Mouse (Mus musculus): ENCODE results near the gene Nol4l. TPM values are rescaled to one million over a fixed set of nuclear protein-coding genes. Genes with fewer than 3 reads are reported as not detected.
A peak's percentile ranks its signal among the peaks of the same experiment; 100 is the strongest.

Gene Nol4l
- total RNA-seq, 2 experiments from 2014 or later: 5.0 to 5.8 TPM

- no peak for ATAC-seq (replicated peaks; ENCODE audit: low FRiP score, poor library complexity, severe bottlenecking)
Measured at GRCm38 (mm10) chr2:153544771-153545170, 15.0 kb upstream of the Nol4l start.

GRCm38 (mm10) chr2:153543911-153544730 is 14.3 kb upstream of the Nol4l start:
- ATAC-seq (replicated peaks; ENCODE audit: low FRiP score, poor library complexity, severe bottlenecking): no peak

GRCm38 (mm10) chr2:153542936-153543668 is 13.3 kb upstream of the Nol4l start:
- ATAC-seq (replicated peaks; ENCODE audit: low FRiP score, poor library complexity, severe bottlenecking): no peak; the same call in 1 of the 2 replicates

DNA sequence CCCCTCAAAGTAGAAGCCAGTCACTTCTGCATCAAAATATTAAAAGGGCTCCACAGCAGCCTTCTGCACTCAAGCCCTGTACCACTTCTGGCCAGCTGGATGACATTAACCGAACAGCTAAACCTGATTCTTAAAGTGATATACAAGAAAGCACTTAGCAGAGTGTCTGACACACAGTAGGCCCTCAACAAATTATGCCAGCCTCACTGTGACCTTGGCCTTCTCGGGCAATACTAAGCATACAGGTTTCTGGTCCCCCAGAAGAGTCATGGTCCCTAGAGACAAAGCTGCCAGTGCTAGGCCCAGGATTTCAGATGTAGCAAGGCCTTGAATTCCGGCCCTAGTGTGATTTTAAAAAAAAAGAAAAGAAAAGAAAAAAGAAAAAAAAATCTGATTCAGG is 9.1 kb upstream of the Nol4l start:
- ATAC-seq (replicated peaks; ENCODE audit: low FRiP score, poor library complexity, severe bottlenecking): no peak

DNA sequence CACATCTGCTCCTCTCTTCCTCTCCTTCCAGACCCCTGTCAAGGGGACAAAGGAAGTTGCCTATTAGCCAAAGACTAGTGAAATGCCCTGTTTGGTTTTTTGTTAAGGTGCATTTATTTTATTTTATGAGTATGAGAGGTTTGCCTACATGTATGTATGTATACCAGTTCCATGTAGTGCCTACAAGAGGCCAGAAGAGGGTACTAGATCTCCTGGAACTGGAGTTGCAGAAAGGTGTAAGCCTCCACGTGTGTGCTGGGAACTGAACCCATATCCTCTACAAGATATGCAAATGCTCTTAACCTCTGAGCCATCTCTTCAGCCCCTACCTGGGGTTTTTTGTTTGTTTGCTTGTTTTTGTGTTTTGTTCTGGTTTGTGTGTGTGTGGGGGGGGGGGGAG is 4.2 kb upstream of the Nol4l start:
- no peak for ATAC-seq (replicated peaks; ENCODE audit: low FRiP score, poor library complexity, severe bottlenecking)

GRCm38 (mm10) chr2:153530948-153531347 is 1.2 kb upstream of the Nol4l start:
- ATAC-seq (replicated peaks; ENCODE audit: low FRiP score, poor library complexity, severe bottlenecking): no peak

DNA sequence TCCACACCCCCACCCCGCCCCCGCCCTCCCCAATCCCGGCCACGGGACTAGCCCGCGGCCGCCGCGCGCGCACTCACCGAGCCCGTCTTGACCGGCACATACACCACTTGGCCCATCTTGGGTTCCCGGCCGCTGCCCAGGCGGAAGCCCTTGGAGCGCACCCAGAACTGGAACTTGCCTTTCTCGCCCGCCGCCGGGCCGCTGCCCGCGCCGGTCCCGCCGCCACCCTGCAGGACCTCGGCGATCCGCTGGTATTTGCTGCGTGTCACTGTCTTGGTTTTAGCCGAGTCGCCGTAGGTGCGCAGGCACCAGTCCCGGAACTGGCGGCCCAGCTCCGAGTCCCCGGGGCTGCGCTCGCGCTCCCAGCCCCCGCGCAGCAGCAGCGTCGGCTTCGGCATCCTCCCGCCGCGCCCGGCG is 398 bp downstream of the Nol4l start:
- no peak; the same call in 1 of the 2 replicates for ATAC-seq (replicated peaks; ENCODE audit: low FRiP score, poor library complexity, severe bottlenecking)

GRCm38 (mm10) chr2:153528571-153529364 is 1.0 kb downstream of the Nol4l start:
- ATAC-seq (replicated peaks; ENCODE audit: low FRiP score, poor library complexity, severe bottlenecking): no peak

DNA sequence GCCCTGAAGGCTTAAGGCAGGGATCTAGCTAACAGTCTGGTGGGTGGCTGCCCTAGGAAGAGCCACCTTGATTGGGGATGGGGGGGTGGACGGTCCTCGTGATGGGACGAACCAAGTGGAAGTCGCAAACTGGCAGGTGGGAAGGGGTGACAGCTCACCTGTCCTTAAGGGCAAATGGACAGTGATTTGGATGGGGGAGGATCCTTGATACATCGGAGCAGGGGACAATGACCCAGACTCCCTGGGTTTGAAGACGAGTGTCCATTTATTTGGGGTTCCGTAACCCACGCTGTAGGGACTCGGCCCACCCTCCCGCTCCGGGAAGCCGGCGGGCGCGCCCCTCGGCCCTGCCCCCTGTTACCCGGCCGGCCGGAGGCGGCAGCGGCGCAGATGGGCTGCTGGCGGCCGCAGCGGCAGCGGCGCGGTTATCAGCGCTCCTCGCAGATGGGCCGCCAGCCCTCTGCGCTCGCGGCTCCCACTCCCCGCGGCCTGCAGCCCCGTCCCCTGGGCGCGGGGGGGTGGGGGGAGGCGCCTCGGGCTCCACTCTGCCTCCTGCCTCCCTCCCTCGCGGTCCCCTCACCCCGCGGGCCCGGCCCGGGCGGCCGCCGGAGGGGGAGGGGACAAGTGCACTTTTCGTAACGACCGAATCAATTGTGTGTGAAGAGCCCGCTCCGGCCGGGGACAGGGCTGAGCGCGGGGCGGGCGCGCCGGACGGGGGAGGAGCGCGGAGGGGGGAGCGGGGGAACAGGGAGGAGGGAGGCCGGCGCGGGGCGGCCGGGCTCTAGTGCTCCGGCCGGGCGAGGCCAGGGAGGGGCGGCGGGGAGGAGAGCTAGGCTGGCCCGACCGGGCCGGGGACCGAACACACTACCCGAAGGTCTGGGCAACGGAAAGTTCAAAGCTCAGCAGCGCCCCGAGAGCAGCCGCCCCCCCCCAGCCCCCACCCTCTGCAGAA is 1.9 kb downstream of the Nol4l start:
- ATAC-seq (replicated peaks; ENCODE audit: low FRiP score, poor library complexity, severe bottlenecking): no peak

GRCm38 (mm10) chr2:153526850-153527530 is 2.8 kb downstream of the Nol4l start:
- no peak for ATAC-seq (replicated peaks; ENCODE audit: low FRiP score, poor library complexity, severe bottlenecking)

DNA sequence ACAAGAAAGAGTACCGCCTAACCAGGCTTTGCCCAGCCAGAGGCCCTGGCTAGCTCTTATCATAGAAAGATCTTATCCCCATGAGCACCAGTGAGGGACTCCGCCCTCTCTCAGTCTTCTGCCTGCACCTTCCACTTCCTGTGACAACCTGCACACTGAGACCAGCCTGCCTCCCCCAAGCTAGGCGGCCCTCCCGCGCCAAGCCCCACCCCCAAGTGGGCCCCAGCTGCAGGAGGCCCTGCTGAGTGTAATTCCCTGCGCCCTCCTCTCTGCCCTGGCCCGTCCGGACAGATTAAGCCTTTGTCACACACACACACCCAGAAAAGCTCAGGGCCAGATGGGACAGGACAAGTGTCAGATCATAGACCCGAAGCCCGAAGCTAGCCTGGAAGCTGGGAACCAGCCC is 3.9 kb downstream of the Nol4l start:
- peak; percentile 42 for ATAC-seq (replicated peaks; ENCODE audit: low FRiP score, poor library complexity, severe bottlenecking)

DNA sequence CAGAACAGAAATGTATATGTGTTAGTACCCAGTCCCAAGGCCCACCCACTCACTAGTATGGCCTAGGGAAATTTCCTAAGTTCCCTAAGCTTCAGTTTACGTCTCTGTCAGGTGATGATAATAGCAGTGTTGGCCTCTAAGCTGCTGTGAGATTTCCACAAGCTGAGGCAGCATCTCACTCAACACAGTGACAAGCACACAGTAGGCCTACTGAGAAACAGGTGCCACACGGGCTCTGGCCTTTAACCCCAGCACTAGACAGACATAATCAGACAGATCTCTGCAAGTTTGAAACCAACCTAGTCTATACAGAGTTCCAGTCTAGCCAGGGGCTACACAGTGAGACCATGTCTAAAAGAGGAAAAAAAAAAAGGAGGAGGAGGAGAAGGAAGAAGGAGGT is 5.0 kb downstream of the Nol4l start:
- no peak for ATAC-seq (replicated peaks; ENCODE audit: low FRiP score, poor library complexity, severe bottlenecking)

GRCm38 (mm10) chr2:153523656-153524055 is 6.1 kb downstream of the Nol4l start:
- no peak for ATAC-seq (replicated peaks; ENCODE audit: low FRiP score, poor library complexity, severe bottlenecking)

- no peak for ATAC-seq (replicated peaks; ENCODE audit: low FRiP score, poor library complexity, severe bottlenecking)
Measured at GRCm38 (mm10) chr2:153523143-153523542, 6.6 kb downstream of the Nol4l start.

DNA sequence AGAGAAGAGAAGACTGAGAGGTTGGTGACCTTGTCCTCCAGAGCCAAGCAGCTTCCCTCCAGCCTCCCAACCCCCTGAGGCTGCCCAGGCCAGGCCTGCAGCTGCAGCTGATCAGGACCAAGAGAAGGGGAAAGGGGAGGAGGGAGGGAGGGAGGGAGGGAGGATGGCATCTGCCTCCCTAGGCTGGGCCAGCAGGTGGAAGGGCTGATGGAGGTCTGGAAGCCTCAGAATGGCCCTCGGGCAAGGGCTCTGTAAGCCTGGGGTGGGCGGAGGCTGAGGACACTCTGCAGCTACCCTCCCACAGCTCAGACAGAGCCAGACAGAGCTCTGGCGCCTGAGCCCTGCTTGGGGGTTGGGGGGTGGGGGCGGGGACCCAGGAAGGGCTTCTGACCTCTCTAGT is 7.5 kb downstream of the Nol4l start:
- ATAC-seq (replicated peaks; ENCODE audit: low FRiP score, poor library complexity, severe bottlenecking): no peak

- peak; percentile 60 for ATAC-seq (replicated peaks; ENCODE audit: low FRiP score, poor library complexity, severe bottlenecking)
Measured at GRCm38 (mm10) chr2:153520057-153520456, 9.7 kb downstream of the Nol4l start.

GRCm38 (mm10) chr2:153516961-153517360 is 12.8 kb downstream of the Nol4l start:
- ATAC-seq (replicated peaks; ENCODE audit: low FRiP score, poor library complexity, severe bottlenecking): no peak

DNA sequence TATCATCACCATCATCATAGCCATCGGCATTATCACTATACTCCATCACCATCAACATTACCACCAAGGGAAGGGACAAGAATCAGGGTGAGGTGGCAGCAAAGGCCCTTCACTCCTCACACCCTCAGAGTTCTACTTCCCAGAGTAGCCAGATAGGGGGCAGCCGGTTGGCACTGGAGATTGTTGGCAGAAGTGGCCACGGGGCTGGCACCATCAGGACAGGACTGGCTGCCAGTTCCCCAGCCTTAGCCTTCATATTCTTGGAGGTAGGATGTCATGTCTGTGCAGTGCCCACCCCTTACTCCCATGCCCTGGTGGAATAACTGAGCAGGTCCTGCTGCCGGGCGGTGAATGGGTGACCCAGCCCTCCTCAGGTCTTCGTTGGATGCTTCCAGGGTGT is 14.2 kb downstream of the Nol4l start:
- ATAC-seq (replicated peaks; ENCODE audit: low FRiP score, poor library complexity, severe bottlenecking): no peak
